8 mouse cellular contexts compared by ENCODE assay signal in the genomic region with DNA sequence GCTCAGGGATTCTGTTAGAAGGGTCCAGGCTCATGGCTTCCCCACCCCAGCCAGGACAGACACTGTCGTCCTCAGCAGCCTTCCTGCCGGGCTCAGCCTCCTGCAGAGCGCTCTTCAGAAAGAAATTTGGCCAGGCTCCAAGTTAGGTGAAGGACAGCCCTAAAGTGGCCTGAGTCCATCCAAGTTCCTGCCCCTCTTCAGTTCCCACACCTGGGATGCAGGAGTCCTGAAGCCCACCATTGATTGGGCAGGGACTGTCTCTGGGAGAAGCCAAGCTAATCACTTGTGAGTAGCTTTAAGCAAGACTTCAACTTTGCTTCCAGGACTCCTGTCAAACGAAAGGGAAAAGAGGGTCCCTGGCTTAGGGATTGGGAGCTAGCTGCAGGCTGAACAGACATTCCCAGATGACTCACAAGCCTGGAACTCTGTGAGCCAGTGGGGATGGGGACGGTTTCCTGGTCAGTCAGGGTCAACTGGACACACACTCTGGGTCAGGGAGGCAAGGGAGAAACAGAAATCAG. TPM values are rescaled to one million over a fixed set of nuclear protein-coding genes. Genes with fewer than 3 reads are reported as not detected.
DNase-seq lines count a peak whose midpoint lies in the region; ATAC-seq and TF ChIP-seq lines count a peak whose summit lies in the region.
"Had no signal": no experiment of that assay in that cellular context is flagged by ENCODE, and none has a peak within 500 bp of the region (broad histone marks: within the 10 kb centered on the region; RNA-seq: fewer than 3 reads in every experiment).

No protein-coding gene starts in this region.

- H3K27ac ChIP-seq in kidney, postnatal 0 days = peak overlapping the region; percentile 80
- 0 out of 2 replicates have a peak overlapping the region, but pooled peaks have one; percentile 29 for H3K27ac ChIP-seq in embryonic facial prominence, embryonic 11.5 days (replicated peaks; ENCODE audit: low read depth, low read length)
- peak overlapping the region; percentile 86 for H3K27ac ChIP-seq in heart, embryonic 13.5 days (replicated peaks)
- H3K27ac ChIP-seq in liver, embryonic 12.5 days = peak overlapping the region; percentile 49; the same call in 1 of the 2 replicates

- no peak overlapping the region for H3K4me3 ChIP-seq in kidney, postnatal 0 days (replicated peaks; ENCODE audit: low read depth, low read length)
- no peak overlapping the region for H3K4me3 ChIP-seq in embryonic facial prominence, embryonic 11.5 days (ENCODE audit: low read depth, low read length)
- H3K4me3 ChIP-seq in heart, embryonic 13.5 days = no peak overlapping the region
- H3K4me3 ChIP-seq in liver, embryonic 12.5 days = no peak overlapping the region

- peak; percentile 61 for DNase-seq in kidney, postnatal 0 days (ENCODE audit: low spot score)
- no peak for DNase-seq in kidney, adult 11 months
- peak; percentile 17 for DNase-seq in embryonic facial prominence, embryonic 11.5 days (ENCODE audit: low spot score)
- DNase-seq in layer of hippocampus, adult 11-12 months (ENCODE audit: low spot score) = no peak
- DNase-seq in left cerebral cortex, postnatal 14 days (ENCODE audit: low spot score in 2 of 2) = no peak

- ATAC-seq in kidney, postnatal 0 days (replicated peaks; ENCODE audit: low FRiP score, low read depth) = no peak
- no peak for ATAC-seq in embryonic facial prominence, embryonic 11.5 days (replicated peaks; ENCODE audit: insufficient number of reproducible peaks, low FRiP score, low TSS enrichment, low read depth)
- ATAC-seq in heart, embryonic 13.5 days (ENCODE audit: extremely low read depth, insufficient number of reproducible peaks, low FRiP score, low TSS enrichment) = no peak
- ATAC-seq in liver, embryonic 12.5 days = no peak

- 20% methylated on average over 5 of the region's 5 CpGs for WGBS in kidney, postnatal 0 days
- WGBS in embryonic facial prominence, embryonic 11.5 days = 17% methylated on average over 5 of the region's 5 CpGs
- WGBS in heart, embryonic 13.5 days = 5% methylated on average over 5 of the region's 5 CpGs
- WGBS in liver, embryonic 12.5 days (ENCODE audit: insufficient replicate concordance) = 14% methylated on average over 5 of the region's 5 CpGs

- no peak for TF ChIP-seq CTCF in kidney, postnatal 0 days (IDR thresholded peaks at IDR 0.05; ENCODE audit: low read depth)

- H3K4me1 ChIP-seq in kidney, postnatal 0 days (replicated peaks; ENCODE audit: insufficient read depth, low read length) = peaks cover 25% of the 10 kb centered on the region
- peaks cover 11% of the 10 kb centered on the region for H3K4me1 ChIP-seq in embryonic facial prominence, embryonic 11.5 days (ENCODE audit: control insufficient read depth, insufficient read depth, low read length)
- peaks cover 47% of the 10 kb centered on the region for H3K4me1 ChIP-seq in heart, embryonic 13.5 days
- H3K4me1 ChIP-seq in liver, embryonic 12.5 days = peaks cover 13% of the 10 kb centered on the region

- no peaks in the 10 kb centered on the region for H3K9me3 ChIP-seq in kidney, postnatal 0 days (replicated peaks; ENCODE audit: low read length)
- H3K9me3 ChIP-seq in embryonic facial prominence, embryonic 11.5 days (replicated peaks; ENCODE audit: control insufficient read depth, low read length) = no peaks in the 10 kb centered on the region
- no peaks in the 10 kb centered on the region for H3K9me3 ChIP-seq in heart, embryonic 13.5 days
- no peaks in the 10 kb centered on the region for H3K9me3 ChIP-seq in liver, embryonic 12.5 days (replicated peaks)

- 0 out of 2 replicates have a peak overlapping the region, but pooled peaks have one; percentile 14 for H3K9ac ChIP-seq in kidney, postnatal 0 days (ENCODE audit: low read depth, low read length)
- no peak overlapping the region for H3K9ac ChIP-seq in embryonic facial prominence, embryonic 11.5 days (replicated peaks; ENCODE audit: low read length)
- H3K9ac ChIP-seq in heart, embryonic 13.5 days = peak overlapping the region; percentile 75
- no peak overlapping the region for H3K9ac ChIP-seq in liver, embryonic 12.5 days

- no peaks in the 10 kb centered on the region for H3K27me3 ChIP-seq in kidney, postnatal 0 days (ENCODE audit: insufficient read depth, low read length)
- no peaks in the 10 kb centered on the region; the same call in 1 of the 2 replicates for H3K27me3 ChIP-seq in embryonic facial prominence, embryonic 11.5 days (ENCODE audit: control insufficient read depth, insufficient read depth, low read length)
- H3K27me3 ChIP-seq in heart, embryonic 13.5 days (replicated peaks) = peaks cover 5% of the 10 kb centered on the region; the same call in 1 of the 2 replicates
- H3K27me3 ChIP-seq in liver, embryonic 12.5 days (replicated peaks) = peaks cover 54% of the 10 kb centered on the region

- no peaks in the 10 kb centered on the region for H3K36me3 ChIP-seq in kidney, postnatal 0 days (ENCODE audit: insufficient read depth, low read length)
- H3K36me3 ChIP-seq in embryonic facial prominence, embryonic 11.5 days (replicated peaks; ENCODE audit: control insufficient read depth, insufficient read depth, low read depth, low read length) = no peaks in the 10 kb centered on the region
- H3K36me3 ChIP-seq in heart, embryonic 13.5 days = no peaks in the 10 kb centered on the region
- no peaks in the 10 kb centered on the region for H3K36me3 ChIP-seq in liver, embryonic 12.5 days

- no peak overlapping the region for H3K4me2 ChIP-seq in kidney, postnatal 0 days (ENCODE audit: low read length)
- no peak overlapping the region for H3K4me2 ChIP-seq in embryonic facial prominence, embryonic 11.5 days (ENCODE audit: low read depth, low read length)
- H3K4me2 ChIP-seq in heart, embryonic 13.5 days = 0 out of 2 replicates have a peak overlapping the region, but pooled peaks have one; percentile 0
- H3K4me2 ChIP-seq in liver, embryonic 12.5 days = no peak overlapping the region

- intact Hi-C loops in left cerebral cortex, postnatal 14 days (cut with DNase I) = no loop called here

RNA-seq across cellular contexts. Expression of a gene that starts 8.2 kb away (rescaled TPM):
- polyA plus RNA-seq in kidney, postnatal 0 days (2015; fragmentation: Nextera tagmentation; extraction: Ambion mirVana) = 353 and 441 TPM in 2 replicates
- polyA plus RNA-seq in embryonic facial prominence, embryonic 11.5 days (2014; fragmentation: Nextera tagmentation; extraction: Ambion mirVana) = 93.8 and 109 TPM in 2 replicates
- polyA plus RNA-seq in heart, embryonic 13.5 days (2015; fragmentation: Nextera tagmentation; extraction: Ambion mirVana) = 415 and 595 TPM in 2 replicates
- polyA plus RNA-seq in liver, embryonic 12.5 days (2016; fragmentation: Nextera tagmentation; extraction: Ambion mirVana) = 135 and 153 TPM in 2 replicates
- 10 to 100 TPM; 50.1 to 54.5 TPM for total RNA-seq in left cerebral cortex, postnatal 14 days (2021)

RNA-seq across cellular contexts. Expression of a gene that starts 39.6 kb away (rescaled TPM):
- polyA plus RNA-seq in kidney, postnatal 0 days (2015; fragmentation: Nextera tagmentation; extraction: Ambion mirVana) = not detected in 2 replicates
- polyA plus RNA-seq in embryonic facial prominence, embryonic 11.5 days (2014; fragmentation: Nextera tagmentation; extraction: Ambion mirVana) = not detected in 2 replicates
- polyA plus RNA-seq in heart, embryonic 13.5 days (2015; fragmentation: Nextera tagmentation; extraction: Ambion mirVana) = 0.23 TPM in 1 of 2 replicates, not detected in the other
- not detected in 2 replicates for polyA plus RNA-seq in liver, embryonic 12.5 days (2016; fragmentation: Nextera tagmentation; extraction: Ambion mirVana)
- not detected for total RNA-seq in left cerebral cortex, postnatal 14 days (2021)
- total RNA-seq: gastrocnemius, postnatal 36 days had no signal

RNA-seq across cellular contexts. Expression of a gene that starts 48.3 kb away (rescaled TPM):
- polyA plus RNA-seq in kidney, postnatal 0 days (2015; fragmentation: Nextera tagmentation; extraction: Ambion mirVana) = 0.28 and 0.52 TPM in 2 replicates
- 0.38 and 0.84 TPM in 2 replicates for polyA plus RNA-seq in embryonic facial prominence, embryonic 11.5 days (2014; fragmentation: Nextera tagmentation; extraction: Ambion mirVana)
- 27.0 and 29.2 TPM in 2 replicates for polyA plus RNA-seq in heart, embryonic 13.5 days (2015; fragmentation: Nextera tagmentation; extraction: Ambion mirVana)
- 0.17 TPM in 1 of 2 replicates, not detected in the other for polyA plus RNA-seq in liver, embryonic 12.5 days (2016; fragmentation: Nextera tagmentation; extraction: Ambion mirVana)
- under 1 TPM; 0.55 to 0.68 TPM for total RNA-seq in left cerebral cortex, postnatal 14 days (2021)

Comparison
In these comparisons a context has a peak if more than half of its experiments do, and no peak if none do; other contexts are left out.
1. DNase-seq: peak in kidney, postnatal 0 days (single experiment) and embryonic facial prominence, embryonic 11.5 days (single experiment); none in kidney, adult 11 months (single experiment), layer of hippocampus, adult 11-12 months (single experiment) and left cerebral cortex, postnatal 14 days (0 of 2).
2. H3K27ac ChIP-seq: peak in every context shown above with its lines; median percentile 86 in heart, embryonic 13.5 days; 80 in kidney, postnatal 0 days; 49 in liver, embryonic 12.5 days; 29 in embryonic facial prominence, embryonic 11.5 days.
3. H3K9ac ChIP-seq: peak in kidney, postnatal 0 days (single experiment) and heart, embryonic 13.5 days (single experiment); none in embryonic facial prominence, embryonic 11.5 days (single experiment) and liver, embryonic 12.5 days (single experiment).
4. RNA of a gene that starts 48.3 kb away (polyA plus RNA-seq): 27.0 to 29.2 TPM in heart, embryonic 13.5 days; 0.38 to 0.84 TPM in embryonic facial prominence, embryonic 11.5 days, 0.28 to 0.52 TPM in kidney, postnatal 0 days and 0.17 TPM in liver, embryonic 12.5 days; every median in the first group is over 10 times any median in the second.